Mouse (Mus musculus) stomach, postnatal 0 days (tissue): ENCODE measurements around the gene Asxl1.

Source experiments
- CTCF ChIP-seq: IDR thresholded peaks from 2 replicates; pipeline ENCODE4 v1.5.1; 2016; ENCODE audit warnings: antibody characterized with exemption, low read depth, mild to moderate bottlenecking, moderate library complexity
- EP300 ChIP-seq: optimal IDR thresholded peaks from 2 replicates; pipeline ENCODE3; 2016; ENCODE audit warnings: antibody characterized with exemption

- TF ChIP-seq CTCF = no peak
- TF ChIP-seq EP300 = no peak
These were observed 13.4 kb upstream of the Asxl1 start for GRCm38 (mm10) chr2:153332271-153332670.
